Comparison of ENCODE assay signal across 10 mouse cellular contexts in genomic region chr8:57505500-57505899, GRCm38 (mm10). TPM values are rescaled to one million over a fixed set of nuclear protein-coding genes. Genes with fewer than 3 reads are reported as not detected.
DNase-seq lines count a peak whose midpoint lies in the region; ATAC-seq and TF ChIP-seq lines count a peak whose summit lies in the region.
"Not testable (repeated sequence)": the region's sequence is repeated elsewhere in the genome, so short reads cannot be mapped to it uniquely, and the experiment has no call there.
"Had no signal": no experiment of that assay in that cellular context is flagged by ENCODE, and none has a peak within 500 bp of the region (broad histone marks: within the 10 kb centered on the region; RNA-seq: fewer than 3 reads in every experiment).

No protein-coding gene starts in this region.

- peak overlapping the region; percentile 47; the same call in 1 of the 2 replicates for H3K9ac ChIP-seq in heart, embryonic 13.5 days
- H3K9ac ChIP-seq in kidney, embryonic 16.5 days (replicated peaks; ENCODE audit: low read length); stomach, postnatal 0 days (ENCODE audit: low read length): not testable (repeated sequence)
- peak overlapping the region; percentile 15; the same call in 1 of the 2 replicates for H3K9ac ChIP-seq in liver, embryonic 15.5 days

- H3K4me1 ChIP-seq in erythroblast, embryonic 14.5 days (ENCODE audit: control insufficient read depth): peaks cover 53% of the 10 kb centered on the region
- peaks cover 14% of the 10 kb centered on the region for H3K4me1 ChIP-seq in heart, embryonic 13.5 days
- H3K4me1 ChIP-seq in kidney, embryonic 16.5 days (ENCODE audit: insufficient read depth, low read length); stomach, postnatal 0 days (replicated peaks; ENCODE audit: control insufficient read depth, insufficient read depth): not testable (repeated sequence)
- H3K4me1 ChIP-seq in liver, embryonic 15.5 days (replicated peaks): peaks cover 34% of the 10 kb centered on the region

- H3K27ac ChIP-seq in heart, embryonic 13.5 days (replicated peaks): peak overlapping the region; percentile 20; the same call in 1 of the 2 replicates
- peak overlapping the region; percentile 61; the same call in 1 of the 2 replicates for H3K27ac ChIP-seq in kidney, embryonic 16.5 days (ENCODE audit: low read length)
- H3K27ac ChIP-seq in liver, embryonic 15.5 days (replicated peaks): peak overlapping the region; percentile 52
- peak overlapping the region; percentile 70 for H3K27ac ChIP-seq in stomach, postnatal 0 days (replicated peaks)

- 75% methylated on average over 1 of the region's 1 CpGs for WGBS in heart, embryonic 13.5 days
- 67% methylated on average over 1 of the region's 1 CpGs for WGBS in kidney, embryonic 16.5 days
- WGBS in liver, embryonic 15.5 days (ENCODE audit: insufficient replicate concordance): 55% methylated on average over 1 of the region's 1 CpGs
- 79% methylated on average over 1 of the region's 1 CpGs for WGBS in stomach, postnatal 0 days

- peak; percentile 65 for DNase-seq in ZHBTc4 (ENCODE audit: low read depth, low spot score)
- peak; percentile 19 for DNase-seq in lung, postnatal 36 days
- peak; percentile 35 for DNase-seq in stomach, postnatal 0 days (ENCODE audit: low spot score)

- peak overlapping the region; percentile 21 for H3K4me3 ChIP-seq in erythroblast, embryonic 14.5 days (replicated peaks)
- not testable (repeated sequence) for H3K4me3 ChIP-seq in heart, embryonic 13.5 days; kidney, embryonic 16.5 days (ENCODE audit: low read length); stomach, postnatal 0 days (ENCODE audit: low read depth, low read length)
- peak overlapping the region; percentile 44; the same call in 1 of the 2 replicates for H3K4me3 ChIP-seq in liver, embryonic 15.5 days (replicated peaks)

- TF ChIP-seq CTCF in stomach, postnatal 0 days (IDR thresholded peaks at IDR 0.05; ENCODE audit: low read depth): not testable (repeated sequence)

- not testable (repeated sequence) for TF ChIP-seq EP300 in stomach, postnatal 0 days (optimal IDR thresholded peaks at IDR 0.05)

- peaks cover 24% of the 10 kb centered on the region for H3K36me3 ChIP-seq in erythroblast, embryonic 14.5 days (ENCODE audit: control insufficient read depth)
- peaks cover 15% of the 10 kb centered on the region for H3K36me3 ChIP-seq in heart, embryonic 13.5 days
- H3K36me3 ChIP-seq in kidney, embryonic 16.5 days (ENCODE audit: insufficient read depth, low read length); liver, embryonic 15.5 days (replicated peaks); stomach, postnatal 0 days (ENCODE audit: control insufficient read depth, insufficient read depth, low read length): not testable (repeated sequence)

- not testable (repeated sequence) for ATAC-seq in heart, embryonic 13.5 days (ENCODE audit: extremely low read depth, insufficient number of reproducible peaks, low FRiP score, low TSS enrichment); kidney, embryonic 16.5 days (ENCODE audit: low FRiP score, low TSS enrichment)
- ATAC-seq in liver, embryonic 15.5 days (ENCODE audit: insufficient read depth): peak; percentile 53
- peak; percentile 52 for ATAC-seq in stomach, postnatal 0 days (ENCODE audit: low FRiP score, low TSS enrichment)

- not testable (repeated sequence) for H3K27me3 ChIP-seq in erythroblast, embryonic 14.5 days (ENCODE audit: control insufficient read depth); heart, embryonic 13.5 days (replicated peaks); kidney, embryonic 16.5 days (ENCODE audit: insufficient read depth, low read length); liver, embryonic 15.5 days; stomach, postnatal 0 days (ENCODE audit: control insufficient read depth, insufficient read depth, low read length)

- not testable (repeated sequence) for H3K4me2 ChIP-seq in heart, embryonic 13.5 days; kidney, embryonic 16.5 days (replicated peaks; ENCODE audit: low read depth, low read length); stomach, postnatal 0 days (replicated peaks; ENCODE audit: low read depth)
- H3K4me2 ChIP-seq in liver, embryonic 15.5 days: peak overlapping the region; percentile 48

- not testable (repeated sequence) for H3K9me3 ChIP-seq in erythroblast, embryonic 14.5 days (ENCODE audit: control insufficient read depth, low read length); heart, embryonic 13.5 days; kidney, embryonic 16.5 days (ENCODE audit: low read length); liver, embryonic 15.5 days (replicated peaks); stomach, postnatal 0 days (ENCODE audit: control insufficient read depth, low read length)

RNA-seq across cellular contexts. Expression of gene Hmgb2, which starts 6.2 kb away (rescaled TPM):
- 46.5 and 51.4 TPM in 2 replicates for polyA plus RNA-seq in erythroblast, embryonic 14.5 days (2012)
- polyA plus RNA-seq in heart, embryonic 13.5 days (2015; fragmentation: Nextera tagmentation; extraction: Ambion mirVana): 221 and 261 TPM in 2 replicates
- 309 and 369 TPM in 2 replicates for polyA plus RNA-seq in kidney, embryonic 16.5 days (2015; fragmentation: Nextera tagmentation; extraction: Ambion mirVana)
- polyA plus RNA-seq in liver, embryonic 15.5 days (2015; fragmentation: Nextera tagmentation; extraction: Ambion mirVana): 204 and 283 TPM in 2 replicates
- 158 and 220 TPM in 2 replicates for polyA plus RNA-seq in stomach, postnatal 0 days (2015; fragmentation: Nextera tagmentation; extraction: Ambion mirVana)

RNA-seq across cellular contexts. Expression of gene Sap30, which starts 17.8 kb away (rescaled TPM):
- 2.0 TPM in 2 replicates for polyA plus RNA-seq in erythroblast, embryonic 14.5 days (2012)
- polyA plus RNA-seq in heart, embryonic 13.5 days (2015; fragmentation: Nextera tagmentation; extraction: Ambion mirVana): 45.8 and 47.5 TPM in 2 replicates
- polyA plus RNA-seq in kidney, embryonic 16.5 days (2015; fragmentation: Nextera tagmentation; extraction: Ambion mirVana): 29.0 and 32.5 TPM in 2 replicates
- 13.6 and 13.9 TPM in 2 replicates for polyA plus RNA-seq in liver, embryonic 15.5 days (2015; fragmentation: Nextera tagmentation; extraction: Ambion mirVana)
- 23.8 and 28.6 TPM in 2 replicates for polyA plus RNA-seq in stomach, postnatal 0 days (2015; fragmentation: Nextera tagmentation; extraction: Ambion mirVana)

RNA-seq across cellular contexts. Expression of gene Scrg1, which starts 49.8 kb away (rescaled TPM):
- polyA plus RNA-seq in erythroblast, embryonic 14.5 days (2012): not detected in 2 replicates
- polyA plus RNA-seq in heart, embryonic 13.5 days (2015; fragmentation: Nextera tagmentation; extraction: Ambion mirVana): 1.3 and 1.4 TPM in 2 replicates
- polyA plus RNA-seq in kidney, embryonic 16.5 days (2015; fragmentation: Nextera tagmentation; extraction: Ambion mirVana): not detected in 2 replicates
- 0.35 TPM in 1 of 2 replicates, not detected in the other for polyA plus RNA-seq in liver, embryonic 15.5 days (2015; fragmentation: Nextera tagmentation; extraction: Ambion mirVana)
- polyA plus RNA-seq in stomach, postnatal 0 days (2015; fragmentation: Nextera tagmentation; extraction: Ambion mirVana): 0.65 and 0.98 TPM in 2 replicates
- polyA plus RNA-seq: gonadal fat pad, adult 2 months; midbrain, embryonic 12.5 days; testis, adult 2 months had no signal

Comparison
In these comparisons a context has a peak if more than half of its experiments do, and no peak if none do; other contexts are left out.
1. H3K27ac ChIP-seq: peak in every context shown above with its lines; median percentile 70 in stomach, postnatal 0 days; 61 in kidney, embryonic 16.5 days; 52 in liver, embryonic 15.5 days; 20 in heart, embryonic 13.5 days.